In genomic region chr8:94532000-94532399, GRCm38 (mm10) we compare ENCODE assay signal across 8 mouse cellular contexts. TPM values are rescaled to one million over a fixed set of nuclear protein-coding genes. Genes with fewer than 3 reads are reported as not detected.
DNase-seq lines count a peak whose midpoint lies in the region; ATAC-seq lines count a peak whose summit lies in the region.

No protein-coding gene starts in this region.

- H3K9ac ChIP-seq in midbrain, embryonic 13.5 days (replicated peaks) = peak overlapping the region; percentile 77; the same call in 1 of the 2 replicates

- H3K9me3 ChIP-seq in heart, embryonic 10.5 days = no peaks in the 10 kb centered on the region
- H3K9me3 ChIP-seq in hindbrain, embryonic 10.5 days = no peaks in the 10 kb centered on the region
- no peaks in the 10 kb centered on the region for H3K9me3 ChIP-seq in midbrain, embryonic 13.5 days

- peaks cover 72% of the 10 kb centered on the region for H3K27me3 ChIP-seq in heart, embryonic 10.5 days (ENCODE audit: insufficient read depth, poor library complexity, severe bottlenecking)
- peaks cover 75% of the 10 kb centered on the region for H3K27me3 ChIP-seq in hindbrain, embryonic 10.5 days (ENCODE audit: insufficient read depth, poor library complexity, severe bottlenecking)
- H3K27me3 ChIP-seq in midbrain, embryonic 13.5 days = peaks cover 38% of the 10 kb centered on the region

- 3% methylated on average over 8 of the region's 8 CpGs for WGBS in heart, embryonic 10.5 days
- 1% methylated on average over 8 of the region's 8 CpGs for WGBS in hindbrain, embryonic 10.5 days
- 1% methylated on average over 8 of the region's 8 CpGs for WGBS in midbrain, embryonic 13.5 days

- H3K27ac ChIP-seq in heart, embryonic 10.5 days = no peak overlapping the region; the same call in 1 of the 2 replicates
- H3K27ac ChIP-seq in hindbrain, embryonic 10.5 days = peak overlapping the region; percentile 90
- no peak overlapping the region for H3K27ac ChIP-seq in midbrain, embryonic 13.5 days

- peak overlapping the region; percentile 77 for H3K4me3 ChIP-seq in heart, embryonic 10.5 days
- peak overlapping the region; percentile 71 for H3K4me3 ChIP-seq in hindbrain, embryonic 10.5 days
- peak overlapping the region; percentile 64 for H3K4me3 ChIP-seq in midbrain, embryonic 13.5 days (replicated peaks)

- H3K36me3 ChIP-seq in heart, embryonic 10.5 days = no peaks in the 10 kb centered on the region
- H3K36me3 ChIP-seq in hindbrain, embryonic 10.5 days = no peaks in the 10 kb centered on the region
- no peaks in the 10 kb centered on the region for H3K36me3 ChIP-seq in midbrain, embryonic 13.5 days

- 0 out of 2 replicates have a peak, but pooled peaks have one; percentile 25 for ATAC-seq in midbrain, embryonic 13.5 days

- H3K4me2 ChIP-seq in midbrain, embryonic 13.5 days (replicated peaks) = peak overlapping the region; percentile 89

- DNase-seq in heart, embryonic 10.5 days (ENCODE audit: low spot score) = no peak
- DNase-seq in heart, adult 11 months = no peak
- DNase-seq in R1 (ENCODE audit: low read depth, low spot score) = peak; percentile 23
- DNase-seq in hindbrain, embryonic 10.5 days (ENCODE audit: low spot score) = peak; percentile 53
- DNase-seq in cerebellum, adult 9-11 months = no peak
- DNase-seq in right cerebral cortex, postnatal 25 days = no peak
- DNase-seq in thymus, postnatal 4 days = no peak

- peaks cover 21% of the 10 kb centered on the region for H3K4me1 ChIP-seq in heart, embryonic 10.5 days
- H3K4me1 ChIP-seq in hindbrain, embryonic 10.5 days (replicated peaks) = peaks cover 42% of the 10 kb centered on the region
- peaks cover 39% of the 10 kb centered on the region for H3K4me1 ChIP-seq in midbrain, embryonic 13.5 days (replicated peaks)

RNA-seq across cellular contexts. Expression of gene Cpne2, which starts 0.8 kb away (rescaled TPM):
- polyA plus RNA-seq in heart, embryonic 10.5 days (2016; fragmentation: Nextera tagmentation; extraction: Ambion mirVana) = 5.6 and 6.8 TPM in 2 replicates
- polyA plus RNA-seq in hindbrain, embryonic 10.5 days (2016; fragmentation: Nextera tagmentation; extraction: Ambion mirVana) = 10.0 and 11.1 TPM in 2 replicates
- 9.8 and 12.3 TPM in 2 replicates for polyA plus RNA-seq in midbrain, embryonic 13.5 days (2015; fragmentation: Nextera tagmentation; extraction: Ambion mirVana)

Comparison
In these comparisons a context has a peak if more than half of its experiments do, and no peak if none do; other contexts are left out.
1. DNase-seq: peak in R1 (single experiment) and hindbrain, embryonic 10.5 days (single experiment); none in heart, embryonic 10.5 days (single experiment), heart, adult 11 months (single experiment), cerebellum, adult 9-11 months (single experiment), right cerebral cortex, postnatal 25 days (single experiment) and thymus, postnatal 4 days (single experiment).
2. Peak in every context shown above with its lines, with median percentiles within 50 percentile points of each other: H3K4me3 ChIP-seq.